In the genomic region with DNA sequence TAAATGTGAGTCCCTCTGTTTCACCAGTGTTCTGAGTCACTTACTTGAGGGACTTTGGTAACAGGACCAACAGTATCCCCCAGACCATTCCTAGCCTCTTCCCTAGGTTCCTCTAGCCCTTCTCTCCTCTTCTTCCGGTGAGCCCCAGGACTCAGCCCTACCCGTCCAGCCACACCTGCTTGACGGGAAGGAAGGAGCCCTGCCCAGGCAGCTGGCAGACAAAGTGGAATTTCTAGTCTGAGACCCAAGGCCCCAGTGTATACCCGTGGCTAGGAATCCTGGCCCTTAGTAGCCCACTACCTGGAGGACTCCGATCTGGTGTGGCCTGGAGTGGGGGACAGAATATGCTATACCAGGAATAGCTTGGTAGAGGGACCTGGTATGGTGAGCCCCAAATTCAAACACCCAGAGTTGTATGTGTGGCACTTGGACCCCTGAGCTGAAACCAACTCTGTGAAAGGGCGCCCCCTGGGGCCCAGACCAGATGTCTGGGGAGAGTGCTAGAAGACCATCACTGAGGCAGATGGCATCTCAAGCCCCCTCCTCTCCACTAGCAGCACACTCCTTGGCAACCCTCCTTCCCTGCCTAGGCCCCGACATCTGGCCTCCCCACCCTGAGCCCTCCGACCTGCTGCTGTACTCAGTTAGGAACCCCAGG, we compare ENCODE assay signal across 8 mouse cellular contexts. TPM values are rescaled to one million over a fixed set of nuclear protein-coding genes. Genes with fewer than 3 reads are reported as not detected.
DNase-seq lines count a peak whose midpoint lies in the region; ATAC-seq and TF ChIP-seq lines count a peak whose summit lies in the region.

No protein-coding gene starts in this region.

- no peaks in the 10 kb centered on the region for H3K36me3 ChIP-seq in neural tube, embryonic 12.5 days
- no peaks in the 10 kb centered on the region for H3K36me3 ChIP-seq in liver, embryonic 14.5 days (replicated peaks; ENCODE audit: control insufficient read depth, insufficient read depth, low read depth)
- no peaks in the 10 kb centered on the region for H3K36me3 ChIP-seq in stomach, embryonic 15.5 days

- 0 out of 2 replicates have a peak, but pooled peaks have one; percentile 31 for ATAC-seq in neural tube, embryonic 12.5 days (ENCODE audit: low FRiP score, low read depth)
- ATAC-seq in liver, embryonic 14.5 days (ENCODE audit: insufficient read depth), result peak; percentile 20; the same call in 1 of the 2 replicates
- peak; percentile 36; the same call in 1 of the 2 replicates for ATAC-seq in stomach, embryonic 15.5 days (ENCODE audit: insufficient read depth, low FRiP score, low read depth)

- TF ChIP-seq CTCF in liver, embryonic 14.5 days (IDR thresholded peaks at IDR 0.05; ENCODE audit: low read depth), result peak; percentile 82

- H3K27ac ChIP-seq in neural tube, embryonic 12.5 days, result no peak overlapping the region
- H3K27ac ChIP-seq in liver, embryonic 14.5 days, result no peak overlapping the region
- H3K27ac ChIP-seq in stomach, embryonic 15.5 days, result no peak overlapping the region

- WGBS in neural tube, embryonic 12.5 days, result 78% methylated on average over 8 of the region's 8 CpGs
- WGBS in liver, embryonic 14.5 days (ENCODE audit: insufficient replicate concordance), result 61% methylated on average over 8 of the region's 8 CpGs
- 70% methylated on average over 8 of the region's 8 CpGs for WGBS in stomach, embryonic 15.5 days

- DNase-seq in adrenal gland, postnatal 25 days, result peak; percentile 47
- no peak for DNase-seq in adrenal gland, postnatal 4 days (ENCODE audit: low spot score in 2 of 2)
- no peak for DNase-seq in neural tube, embryonic 10.5 days (ENCODE audit: extremely low spot score, low spot score)
- DNase-seq in liver, embryonic 14.5 days (ENCODE audit: low read depth in 3 of 3, low spot score in 3 of 3), result no peak
- no peak for DNase-seq in Muller cell, postnatal 12 days (ENCODE audit: inconsistent ontology term)
- DNase-seq in layer of hippocampus, adult 11-12 months (ENCODE audit: low spot score), result no peak

- no peaks in the 10 kb centered on the region for H3K9me3 ChIP-seq in neural tube, embryonic 12.5 days
- no peaks in the 10 kb centered on the region for H3K9me3 ChIP-seq in liver, embryonic 14.5 days (ENCODE audit: control insufficient read depth, low read length)
- H3K9me3 ChIP-seq in stomach, embryonic 15.5 days, result no peaks in the 10 kb centered on the region

- H3K4me3 ChIP-seq in neural tube, embryonic 12.5 days, result no peak overlapping the region
- no peak overlapping the region for H3K4me3 ChIP-seq in liver, embryonic 14.5 days (ENCODE audit: insufficient read depth in 1 of 2, low read depth in 2 of 2, low read length in 2 of 2)
- no peak overlapping the region for H3K4me3 ChIP-seq in stomach, embryonic 15.5 days (replicated peaks)

- H3K4me2 ChIP-seq in neural tube, embryonic 12.5 days (replicated peaks), result no peak overlapping the region
- no peak overlapping the region for H3K4me2 ChIP-seq in liver, embryonic 14.5 days (ENCODE audit: low read depth)
- no peak overlapping the region for H3K4me2 ChIP-seq in stomach, embryonic 15.5 days

- no peaks in the 10 kb centered on the region for H3K27me3 ChIP-seq in neural tube, embryonic 12.5 days (replicated peaks)
- no peaks in the 10 kb centered on the region for H3K27me3 ChIP-seq in liver, embryonic 14.5 days (ENCODE audit: control insufficient read depth, insufficient read depth, low read length)
- no peaks in the 10 kb centered on the region for H3K27me3 ChIP-seq in stomach, embryonic 15.5 days (replicated peaks)

- TF ChIP-seq EP300 in liver, embryonic 14.5 days (IDR thresholded peaks at IDR 0.05; ENCODE audit: low read depth), result no peak

- peaks cover 4% of the 10 kb centered on the region; the same call in 1 of the 2 replicates for H3K4me1 ChIP-seq in neural tube, embryonic 12.5 days
- peaks cover 0 to 6% of the 10 kb centered on the region in 2 experiments; a peak in 3 of 4 replicates for H3K4me1 ChIP-seq in liver, embryonic 14.5 days (replicated peaks; ENCODE audit: control insufficient read depth in 2 of 2, insufficient read depth in 2 of 2, low read length in 1 of 2)
- H3K4me1 ChIP-seq in stomach, embryonic 15.5 days, result no peaks in the 10 kb centered on the region

- H3K9ac ChIP-seq in neural tube, embryonic 12.5 days, result no peak overlapping the region
- no peak overlapping the region for H3K9ac ChIP-seq in liver, embryonic 14.5 days (replicated peaks)
- no peak overlapping the region for H3K9ac ChIP-seq in stomach, embryonic 15.5 days

RNA-seq across cellular contexts. Expression of a gene that starts 13.8 kb away (rescaled TPM):
- total RNA-seq in adrenal gland, postnatal 25 days (2021), result 4.9 and 7.8 TPM in 2 replicates
- 10 to 100 TPM; 10.9 to 11.0 TPM for total RNA-seq in adrenal gland, postnatal 4 days (2021)
- polyA plus RNA-seq in neural tube, embryonic 12.5 days (2016; fragmentation: Nextera tagmentation; extraction: Ambion mirVana), result 1.2 and 1.3 TPM in 2 replicates
- polyA plus RNA-seq in liver, embryonic 14.5 days (2012; rRNA removed), result 8.7 and 11.7 TPM in 2 replicates
- polyA plus RNA-seq in liver, embryonic 14.5 days (2014; fragmentation: Nextera tagmentation; extraction: Ambion mirVana), result 13.6 and 15.4 TPM in 2 replicates
- polyA plus RNA-seq in stomach, embryonic 15.5 days (2015; fragmentation: Nextera tagmentation; extraction: Ambion mirVana), result 21.3 and 30.0 TPM in 2 replicates
